Mouse (Mus musculus): ENCODE data around the gene Serpinb2. TPM values are rescaled to one million over a fixed set of nuclear protein-coding genes. Genes with fewer than 3 reads are reported as not detected.

Gene Serpinb2
- polyA plus RNA-seq, 1 experiment from 2014 or later = 4.0 TPM

GRCm38 (mm10) chr1:107583958-107584376, 72.7 kb downstream of the Serpinb2 start:
- no peaks in the 10 kb centered on the region for H3K9me3 ChIP-seq (replicated peaks)
- H3K27me3 ChIP-seq = no peaks in the 10 kb centered on the region
- no peaks in the 10 kb centered on the region for H3K4me1 ChIP-seq (replicated peaks)
- H3K4me3 ChIP-seq (replicated peaks) = no peak overlapping the region
- ATAC-seq (ENCODE audit: low read depth) (no peak), DNase-seq (no peak)
- no peak overlapping the region for H3K9ac ChIP-seq
- no peaks in the 10 kb centered on the region for H3K36me3 ChIP-seq
- 16% methylated on average over 1 of the region's 1 CpGs for WGBS (ENCODE audit: insufficient replicate concordance)
- no peak overlapping the region for H3K27ac ChIP-seq
- H3K4me2 ChIP-seq = no peak overlapping the region

GRCm38 (mm10) chr1:107584932-107585331, 73.7 kb downstream of the Serpinb2 start:
- Histone ChIP-seq H3K4me1 (replicated peaks) (no peaks in the 10 kb centered on the region), H3K27me3 (no peaks in the 10 kb centered on the region), H3K4me3 (replicated peaks) (no peak overlapping the region), H3K27ac (no peak overlapping the region), H3K9me3 (replicated peaks) (no peaks in the 10 kb centered on the region), H3K36me3 (no peaks in the 10 kb centered on the region), H3K4me2 (no peak overlapping the region), H3K9ac (no peak overlapping the region)
- DNase-seq = no peak
- 59% methylated on average over 3 of the region's 3 CpGs for WGBS (ENCODE audit: insufficient replicate concordance)
- ATAC-seq (ENCODE audit: low read depth) = no peak

Other genes with a start within 250 kb of the Serpinb2 start
- not detected in 2 replicates for gene Serpinb3b, start 233.1 kb upstream of the Serpinb2 start, polyA plus RNA-seq (2015; fragmentation: Nextera tagmentation; extraction: Ambion mirVana)
- gene Serpinb3c, start 233.1 kb upstream of the Serpinb2 start, polyA plus RNA-seq (2015; fragmentation: Nextera tagmentation; extraction: Ambion mirVana) = not detected in 2 replicates
- gene Serpinb11, start 150.2 kb upstream of the Serpinb2 start, polyA plus RNA-seq (2015; fragmentation: Nextera tagmentation; extraction: Ambion mirVana) = not detected in 2 replicates
- gene Serpinb7, start 111.8 kb upstream of the Serpinb2 start, polyA plus RNA-seq (2015; fragmentation: Nextera tagmentation; extraction: Ambion mirVana) = 0.06 TPM in 1 of 2 replicates, not detected in the other
- 0.21 and 0.31 TPM in 2 replicates for gene Serpinb8, start 78.6 kb downstream of the Serpinb2 start, polyA plus RNA-seq (2015; fragmentation: Nextera tagmentation; extraction: Ambion mirVana)

Data from liver, embryonic 13.5 days (tissue).